Mouse (Mus musculus) G1E (cell line): ENCODE measurements around the gene Aph1b. TPM values are rescaled to one million over a fixed set of nuclear protein-coding genes. Genes with fewer than 3 reads are reported as not detected.
"Not testable (repeated sequence)": the region's sequence is repeated elsewhere in the genome, so short reads cannot be mapped to it uniquely, and the experiment has no call there.

Experiments used
- ATAC-seq: 2 replicates; pipeline ENCODE4 v1.8.0; 2016; ENCODE audit warnings: mild to moderate bottlenecking; ENCODE audit not compliant: insufficient number of reproducible peaks, poor library complexity, low FRiP score, severe bottlenecking; ENCODE audit errors: extremely low read depth
- DNase-seq: peaks from one replicate; pipeline ENCODE4 v3.0.0; 2012; ENCODE audit warnings: low spot score
- H3K27me3 ChIP-seq: 2 replicates; pipeline ENCODE4 v1.6.1; 2012; ENCODE audit warnings: mild to moderate bottlenecking, low read length, inconsistent platforms; ENCODE audit not compliant: insufficient read depth
- H3K36me3 ChIP-seq: replicated peaks from 2 replicates; pipeline ENCODE3; 2012; ENCODE audit warnings: mild to moderate bottlenecking, inconsistent platforms
- H3K4me1 ChIP-seq: 2 replicates; pipeline ENCODE4 v1.6.1; 2012; ENCODE audit warnings: low read depth, low read length, inconsistent platforms, mixed read lengths; ENCODE audit not compliant: insufficient read depth
- H3K4me3 ChIP-seq: 2 replicates; pipeline ENCODE4 v1.5.1; 2012; ENCODE audit warnings: low read depth, mild to moderate bottlenecking, inconsistent platforms, low read length, moderate library complexity, mixed read lengths
- H3K9me3 ChIP-seq: replicated peaks from 2 replicates; pipeline ENCODE4 v1.6.1; 2012; ENCODE audit warnings: inconsistent platforms
- CTCF ChIP-seq: IDR thresholded peaks from 2 replicates; pipeline ENCODE4 v1.5.1; 2012; ENCODE audit warnings: low read depth, low read length, inconsistent platforms, mixed read lengths
- GATA1 ChIP-seq: IDR thresholded peaks from 2 replicates; pipeline ENCODE4 v1.6.1; 2012; ENCODE audit warnings: borderline replicate concordance, low read length, inconsistent platforms, mixed read lengths
- GATA2 ChIP-seq: IDR thresholded peaks from 2 replicates; pipeline ENCODE4 v1.6.1; 2012; ENCODE audit warnings: low read depth, low read length, inconsistent platforms, borderline replicate concordance
- POLR2AphosphoS5 ChIP-seq: IDR thresholded peaks from 2 replicates; pipeline ENCODE4 v1.6.1; 2012; ENCODE audit warnings: low read depth, low read length, inconsistent platforms; ENCODE audit not compliant: insufficient replicate concordance
- TAL1 ChIP-seq: conservative IDR thresholded peaks from 2 replicates; pipeline ENCODE4 v1.6.1; 2012; ENCODE audit warnings: low read depth, low read length, inconsistent platforms, mixed read lengths
- polyA plus RNA-seq: library from polyadenylated mRNA; stranded (reverse); fragments of >175 nt; gene quantifications from 2 replicates; pipeline ENCODE4 v1.2.3, GENCODE M21; 2012
- total RNA-seq, 2 experiments: library from RNA; stranded (forward) in 1 of 2; stranded (reverse) in 1 of 2; fragments of 200-1000 nt in 1 of 2; fragments of >200 nt in 1 of 2; fragmentation: Nextera tagmentation in 1 of 2; gene quantifications; 2 replicates each; pipeline ENCODE4 v1.2.3; 2014 to 2017

The Aph1b gene
- total RNA-seq (2014; fragmentation: Nextera tagmentation) (0.29 and 0.98 TPM in 2 replicates), total RNA-seq (2017) (0.98 and 0.99 TPM in 2 replicates), polyA plus RNA-seq (0.01 and 0.04 TPM in 2 replicates)

- TF ChIP-seq GATA2 (no peak), TAL1 (no peak), GATA1 (no peak), POLR2AphosphoS5 (no peak), CTCF (no peak)
- peak within 1 kb of the TSS; percentile 76 for H3K4me3 ChIP-seq
- DNase-seq = peak; percentile 84
- H3K36me3 ChIP-seq = no peaks in the 10 kb centered on the region
- peaks cover 21% of the 10 kb centered on the region for H3K4me1 ChIP-seq
- peak; percentile 90 for ATAC-seq
- no peaks in the 10 kb centered on the region for H3K9me3 ChIP-seq
- H3K27me3 ChIP-seq = peaks cover 10% of the 10 kb centered on the region
Measured at GRCm38 (mm10) chr9:66795464-66796324, at the start of gene Aph1b. Aph1b (minus strand) TSS chr9:66795490.

GRCm38 (mm10) chr9:66835097-66835480 lies 39.8 kb upstream of the Aph1b start:
- H3K36me3 ChIP-seq = peaks cover 9% of the 10 kb centered on the region
- peak; percentile 15 for DNase-seq
- TF ChIP-seq GATA1 = no peak
- TF ChIP-seq TAL1 = no peak
- TF ChIP-seq GATA2 = no peak
- no peak for TF ChIP-seq POLR2AphosphoS5
- no peak for TF ChIP-seq CTCF
- peaks cover 6% of the 10 kb centered on the region; the same call in 1 of the 2 replicates for H3K27me3 ChIP-seq
- ATAC-seq = no peak
- H3K9me3 ChIP-seq = no peaks in the 10 kb centered on the region
- peak overlapping the region; percentile 71 for H3K4me3 ChIP-seq
- peaks cover 18% of the 10 kb centered on the region for H3K4me1 ChIP-seq

- TF ChIP-seq GATA2 (no peak), GATA1 (no peak), POLR2AphosphoS5 (no peak), CTCF (no peak), TAL1 (no peak)
- H3K27me3 ChIP-seq = peaks cover 6% of the 10 kb centered on the region; the same call in 1 of the 2 replicates
- DNase-seq (peak; percentile 80), ATAC-seq (peak; percentile 90)
- no peaks in the 10 kb centered on the region for H3K9me3 ChIP-seq
- peaks cover 4% of the 10 kb centered on the region for H3K36me3 ChIP-seq
- H3K4me1 ChIP-seq = peaks cover 18% of the 10 kb centered on the region
- H3K4me3 ChIP-seq = peak within 1 kb of the TSS; percentile 71
Measured at GRCm38 (mm10) chr9:66834318-66835096, 39.2 kb upstream of the Aph1b start, which contains the start of gene Aph1c. Aph1c (minus strand) TSS chr9:66834726.

- TF ChIP-seq GATA2 (no peak), CTCF (no peak), TAL1 (no peak), POLR2AphosphoS5 (no peak), GATA1 (no peak)
- peaks cover 18% of the 10 kb centered on the region for H3K4me1 ChIP-seq
- H3K27me3 ChIP-seq = peaks cover 6% of the 10 kb centered on the region; the same call in 1 of the 2 replicates
- no peak for ATAC-seq
- no peaks in the 10 kb centered on the region for H3K36me3 ChIP-seq
- H3K9me3 ChIP-seq = no peaks in the 10 kb centered on the region
- H3K4me3 ChIP-seq = no peak overlapping the region
- DNase-seq = no peak
Measured at GRCm38 (mm10) chr9:66833851-66834250, 38.6 kb upstream of the Aph1b start.

- Histone ChIP-seq H3K27me3 (peaks cover 10% of the 10 kb centered on the region), H3K4me1 (peaks cover 18% of the 10 kb centered on the region), H3K9me3 (no peaks in the 10 kb centered on the region), H3K4me3 (no peak overlapping the region), H3K36me3 (no peaks in the 10 kb centered on the region)
- ATAC-seq (no peak), DNase-seq (no peak)
- no peak for TF ChIP-seq TAL1
- TF ChIP-seq GATA1 = no peak
- no peak for TF ChIP-seq POLR2AphosphoS5
- no peak for TF ChIP-seq GATA2
- no peak for TF ChIP-seq CTCF
Measured at GRCm38 (mm10) chr9:66832366-66832908, 37.1 kb upstream of the Aph1b start.

- Histone ChIP-seq H3K4me1 (no peaks in the 10 kb centered on the region), H3K36me3 (no peaks in the 10 kb centered on the region), H3K9me3 (no peaks in the 10 kb centered on the region), H3K4me3 (no peak overlapping the region), H3K27me3 (peaks cover 6% of the 10 kb centered on the region)
- DNase-seq (no peak), ATAC-seq (no peak)
- TF ChIP-seq GATA1 (no peak), TAL1 (no peak), POLR2AphosphoS5 (no peak), CTCF (no peak), GATA2 (no peak)
Measured at GRCm38 (mm10) chr9:66825990-66826389, 30.7 kb upstream of the Aph1b start.

GRCm38 (mm10) chr9:66822255-66822654 lies 27.0 kb upstream of the Aph1b start:
- H3K4me3 ChIP-seq, ATAC-seq, DNase-seq, H3K9me3 ChIP-seq, H3K4me1 ChIP-seq, H3K36me3 ChIP-seq: not testable (repeated sequence)
- H3K27me3 ChIP-seq = peaks cover 12% of the 10 kb centered on the region; the same call in 1 of the 2 replicates
